8 mouse cellular contexts compared by ENCODE assay signal in genomic region chr13:48513003-48513929, GRCm38 (mm10). TPM values are rescaled to one million over a fixed set of nuclear protein-coding genes. Genes with fewer than 3 reads are reported as not detected.
A peak's percentile ranks its signal among the peaks of the same experiment; 100 is the strongest.
DNase-seq lines count a peak whose midpoint lies in the region; ATAC-seq and TF ChIP-seq lines count a peak whose summit lies in the region.

Gene Zfp169, minus strand, starts transcription at chr13:48513451.
Gene A830005F24Rik, plus strand, starts transcription at chr13:48513570.

- H3K9ac ChIP-seq in forebrain, embryonic 16.5 days (replicated peaks; ENCODE audit: low read depth, low read length), result peak within 1 kb of the TSS; percentile 80
- peak within 1 kb of the TSS; percentile 70 for H3K9ac ChIP-seq in lung, embryonic 15.5 days

- DNase-seq in G1E (ENCODE audit: low spot score), result peak; percentile 81
- DNase-seq in cerebellum, adult 11-12 months, result peak; percentile 92
- DNase-seq in heart, postnatal 4 days, result peak; percentile 79
- peak; percentile 85 to 92 for DNase-seq in layer of hippocampus, adult 8-10 months (ENCODE audit: low spot score in 2 of 2)
- peak; percentile 74 for DNase-seq in ovary, adult 18-20 months (ENCODE audit: low spot score)
- DNase-seq in thymus, postnatal 0 days (ENCODE audit: low spot score), result peak; percentile 93

- H3K9me3 ChIP-seq in G1E (replicated peaks), result no peaks in the 10 kb centered on the region
- no peaks in the 10 kb centered on the region for H3K9me3 ChIP-seq in forebrain, embryonic 16.5 days (ENCODE audit: control insufficient read depth, low read length)
- no peaks in the 10 kb centered on the region for H3K9me3 ChIP-seq in lung, embryonic 15.5 days

- H3K27ac ChIP-seq in forebrain, embryonic 16.5 days (ENCODE audit: low read length), result 0 out of 2 replicates have a peak within 1 kb of the TSS, but pooled peaks have one; percentile 6
- no peak within 1 kb of the TSS for H3K27ac ChIP-seq in lung, embryonic 15.5 days

- peak; percentile 99 for ATAC-seq in G1E (ENCODE audit: extremely low read depth, insufficient number of reproducible peaks, low FRiP score, poor library complexity, severe bottlenecking)
- ATAC-seq in forebrain, embryonic 16.5 days, result peak; percentile 99
- peak; percentile 99 for ATAC-seq in lung, embryonic 15.5 days (ENCODE audit: borderline replicate concordance, extremely low read depth, low FRiP score, low TSS enrichment)

- WGBS in forebrain, embryonic 16.5 days, result 2% methylated on average over 34 of the region's 34 CpGs
- WGBS in lung, embryonic 15.5 days, result under 1% methylated on average over 34 of the region's 34 CpGs

- H3K4me1 ChIP-seq in G1E (ENCODE audit: insufficient read depth, low read depth, low read length), result peaks cover 16% of the 10 kb centered on the region
- peaks cover 9% of the 10 kb centered on the region for H3K4me1 ChIP-seq in forebrain, embryonic 16.5 days (replicated peaks; ENCODE audit: control insufficient read depth, insufficient read depth, low read length)
- H3K4me1 ChIP-seq in lung, embryonic 15.5 days, result peaks cover 7% of the 10 kb centered on the region; the same call in 1 of the 2 replicates

- H3K4me3 ChIP-seq in G1E (ENCODE audit: low read depth, low read length), result peak within 1 kb of the TSS; percentile 94
- peak within 1 kb of the TSS; percentile 69 for H3K4me3 ChIP-seq in forebrain, embryonic 16.5 days (replicated peaks; ENCODE audit: low read length)
- peak within 1 kb of the TSS; percentile 79 for H3K4me3 ChIP-seq in lung, embryonic 15.5 days

- peaks cover 3% of the 10 kb centered on the region; the same call in 1 of the 2 replicates for H3K27me3 ChIP-seq in G1E (ENCODE audit: insufficient read depth, low read length)
- H3K27me3 ChIP-seq in forebrain, embryonic 16.5 days (replicated peaks; ENCODE audit: control insufficient read depth, insufficient read depth, low read length), result no peaks in the 10 kb centered on the region
- H3K27me3 ChIP-seq in lung, embryonic 15.5 days, result no peaks in the 10 kb centered on the region

- H3K36me3 ChIP-seq in G1E (replicated peaks), result peaks cover 7% of the 10 kb centered on the region
- no peaks in the 10 kb centered on the region for H3K36me3 ChIP-seq in forebrain, embryonic 16.5 days (ENCODE audit: control insufficient read depth, insufficient read depth)
- no peaks in the 10 kb centered on the region for H3K36me3 ChIP-seq in lung, embryonic 15.5 days

- peak within 1 kb of the TSS; percentile 96 for H3K4me2 ChIP-seq in forebrain, embryonic 16.5 days (ENCODE audit: low read length)
- peak within 1 kb of the TSS; percentile 75 for H3K4me2 ChIP-seq in lung, embryonic 15.5 days

- no peak for TF ChIP-seq CTCF in G1E (IDR thresholded peaks at IDR 0.05; ENCODE audit: low read depth, low read length)

RNA-seq across cellular contexts. Expression of gene Zfp169, which starts in this region (rescaled TPM):
- total RNA-seq in G1E (2014; fragmentation: Nextera tagmentation) (23.9 and 29.5 TPM in 2 replicates), G1E (2017) (16.2 and 16.7 TPM in 2 replicates)
- polyA plus RNA-seq in G1E (2012), result 0.35 and 0.62 TPM in 2 replicates
- 7.9 and 8.4 TPM in 2 replicates for polyA plus RNA-seq in forebrain, embryonic 16.5 days (2015; fragmentation: Nextera tagmentation; extraction: Ambion mirVana)
- total RNA-seq in heart, postnatal 4 days (2021), result 1 to 10 TPM; 5.8 to 6.2 TPM
- total RNA-seq in layer of hippocampus, adult 8-10 months (2022), result 10 to 100 TPM; 21.4 to 27.6 (median 23.2) TPM
- 3.6 and 3.7 TPM in 2 replicates for polyA plus RNA-seq in lung, embryonic 15.5 days (2015; fragmentation: Nextera tagmentation; extraction: Ambion mirVana)
- polyA plus RNA-seq in thymus, postnatal 0 days (2015; fragmentation: Nextera tagmentation; extraction: Ambion mirVana), result 3.6 and 4.2 TPM in 2 replicates

RNA-seq across cellular contexts. Expression of gene A830005F24Rik, which starts in this region (rescaled TPM):
- total RNA-seq in G1E (2014; fragmentation: Nextera tagmentation) (not detected in 2 replicates), G1E (2017) (0.33 and 1.3 TPM in 2 replicates)
- polyA plus RNA-seq in G1E (2012), result 0.20 and 0.22 TPM in 2 replicates
- polyA plus RNA-seq in forebrain, embryonic 16.5 days (2015; fragmentation: Nextera tagmentation; extraction: Ambion mirVana), result 1.9 and 2.5 TPM in 2 replicates
- not detected for total RNA-seq in heart, postnatal 4 days (2021)
- total RNA-seq in layer of hippocampus, adult 8-10 months (2022), result 1 to 10 TPM; 1.2 to 3.4 (median 2.1) TPM
- 0.79 and 1.1 TPM in 2 replicates for polyA plus RNA-seq in lung, embryonic 15.5 days (2015; fragmentation: Nextera tagmentation; extraction: Ambion mirVana)
- 1.4 and 1.7 TPM in 2 replicates for polyA plus RNA-seq in thymus, postnatal 0 days (2015; fragmentation: Nextera tagmentation; extraction: Ambion mirVana)
